Mouse (Mus musculus): ENCODE results near the gene Traf2. TPM values are rescaled to one million over a fixed set of nuclear protein-coding genes. Genes with fewer than 3 reads are reported as not detected.

Traf2 gene
- polyA plus RNA-seq, 1 experiment from 2014 or later: 6.2 TPM

DNA sequence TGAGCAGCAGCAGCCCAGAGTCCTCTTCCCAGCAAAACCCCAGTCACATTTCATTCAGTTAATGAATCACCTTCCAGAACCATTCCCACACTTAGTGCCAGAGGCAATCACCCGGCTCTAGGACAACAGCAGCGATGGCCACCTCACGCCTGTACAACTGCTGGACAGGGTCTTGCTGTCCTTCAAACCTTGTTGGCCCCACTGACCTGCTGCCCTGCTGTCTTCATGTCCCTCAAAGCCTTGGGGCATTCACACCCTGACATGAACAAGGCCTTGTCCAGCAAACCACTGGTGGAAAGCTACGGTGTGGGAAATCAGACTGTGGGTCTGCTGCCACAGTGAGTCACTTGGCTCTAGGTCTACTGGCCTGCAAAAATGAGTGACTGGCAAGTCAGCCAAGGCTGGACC, 6.2 kb downstream of the Traf2 start:
- peaks cover 88% of the 10 kb centered on the region for H3K79me2 ChIP-seq (ENCODE audit: inconsistent target)
- peaks cover 27% of the 10 kb centered on the region for H3K36me3 ChIP-seq (ENCODE audit: inconsistent target)
- H3K4me3 ChIP-seq (ENCODE audit: inconsistent target): no peak overlapping the region
- WGBS (ENCODE audit: missing documents): 98% methylated on average over 4 of the region's 4 CpGs
- H3K27ac ChIP-seq: no peak overlapping the region

- H3K4me3 ChIP-seq (ENCODE audit: inconsistent target): no peak overlapping the region
- WGBS (ENCODE audit: missing documents): 96% methylated on average over 8 of the region's 8 CpGs
- H3K79me2 ChIP-seq (ENCODE audit: inconsistent target): peaks cover 60% of the 10 kb centered on the region
- no peak overlapping the region for H3K27ac ChIP-seq
- H3K36me3 ChIP-seq (ENCODE audit: inconsistent target): peaks cover 32% of the 10 kb centered on the region
These were observed 10.2 kb downstream of the Traf2 start for GRCm38 (mm10) chr2:25536531-25536930.

DNA sequence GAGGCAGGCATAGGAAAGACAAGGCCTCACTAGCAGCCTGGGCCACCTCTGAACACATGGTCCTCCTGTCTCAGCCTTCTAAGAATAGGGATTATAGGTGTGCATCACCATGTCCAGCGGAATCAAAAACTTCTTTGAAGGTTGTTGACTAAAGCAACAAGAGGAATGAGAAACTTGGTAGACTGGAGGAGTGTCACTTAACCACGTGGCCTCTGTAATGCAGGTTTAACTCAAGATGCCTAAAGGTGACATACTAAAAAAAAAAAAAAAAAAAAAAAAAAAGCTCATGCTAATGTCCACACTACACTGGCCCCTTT, 11.9 kb downstream of the Traf2 start:
- no peak overlapping the region for H3K4me3 ChIP-seq (ENCODE audit: inconsistent target)
- H3K27ac ChIP-seq: no peak overlapping the region
- peaks cover 43% of the 10 kb centered on the region for H3K79me2 ChIP-seq (ENCODE audit: inconsistent target)
- WGBS (ENCODE audit: missing documents): 100% methylated on average over 2 of the region's 2 CpGs
- peaks cover 46% of the 10 kb centered on the region for H3K36me3 ChIP-seq (ENCODE audit: inconsistent target)

DNA sequence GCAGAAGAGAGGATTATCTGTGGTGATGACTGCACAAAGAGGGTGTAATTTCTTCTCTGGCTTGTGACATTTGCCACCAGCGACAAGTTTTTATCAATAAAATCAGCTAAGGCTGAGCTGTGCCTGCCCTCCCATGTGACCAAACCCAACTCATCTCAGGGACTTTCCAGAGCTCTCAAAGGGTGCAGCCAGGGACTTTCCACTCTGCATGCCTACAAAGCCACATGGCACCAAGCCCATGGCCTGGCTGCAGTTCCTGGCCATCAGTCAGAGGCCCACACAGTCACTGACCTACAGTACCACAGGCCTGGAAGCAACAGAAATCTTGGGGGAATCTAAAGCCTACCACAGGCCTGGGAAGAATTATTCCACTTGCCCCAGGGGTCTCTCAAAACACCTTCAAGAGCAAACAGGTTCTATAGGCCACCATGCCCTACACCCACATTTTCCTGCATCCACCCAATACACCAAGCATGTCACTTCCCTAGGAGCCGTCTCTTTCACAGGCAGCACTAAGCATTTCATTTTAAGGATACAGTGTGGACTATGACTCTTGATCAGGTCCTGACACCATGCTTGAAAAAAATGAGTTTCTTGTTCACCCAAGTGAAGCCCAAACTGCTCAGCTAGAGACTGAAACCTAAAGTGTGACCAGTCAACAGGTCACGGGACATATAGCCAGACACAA, 12.4 kb downstream of the Traf2 start:
- whole genome bisulfite sequencing (ENCODE audit: missing documents): 76% methylated on average over 3 of the region's 3 CpGs
- Histone ChIP-seq H3K79me2 (ENCODE audit: inconsistent target) (peaks cover 38% of the 10 kb centered on the region; the same call in 1 of the 2 replicates), H3K36me3 (ENCODE audit: inconsistent target) (peaks cover 47% of the 10 kb centered on the region), H3K27ac (no peak overlapping the region), H3K4me3 (ENCODE audit: inconsistent target) (no peak overlapping the region)

- H3K4me3 ChIP-seq (ENCODE audit: inconsistent target): no peak overlapping the region
- 100% methylated on average over 2 of the region's 2 CpGs for WGBS (ENCODE audit: missing documents)
- no peak overlapping the region for H3K27ac ChIP-seq
- peaks cover 32% of the 10 kb centered on the region; the same call in 1 of the 2 replicates for H3K79me2 ChIP-seq (ENCODE audit: inconsistent target)
- peaks cover 51% of the 10 kb centered on the region for H3K36me3 ChIP-seq (ENCODE audit: inconsistent target)
These were observed 13.0 kb downstream of the Traf2 start for GRCm38 (mm10) chr2:25533707-25534106.

DNA sequence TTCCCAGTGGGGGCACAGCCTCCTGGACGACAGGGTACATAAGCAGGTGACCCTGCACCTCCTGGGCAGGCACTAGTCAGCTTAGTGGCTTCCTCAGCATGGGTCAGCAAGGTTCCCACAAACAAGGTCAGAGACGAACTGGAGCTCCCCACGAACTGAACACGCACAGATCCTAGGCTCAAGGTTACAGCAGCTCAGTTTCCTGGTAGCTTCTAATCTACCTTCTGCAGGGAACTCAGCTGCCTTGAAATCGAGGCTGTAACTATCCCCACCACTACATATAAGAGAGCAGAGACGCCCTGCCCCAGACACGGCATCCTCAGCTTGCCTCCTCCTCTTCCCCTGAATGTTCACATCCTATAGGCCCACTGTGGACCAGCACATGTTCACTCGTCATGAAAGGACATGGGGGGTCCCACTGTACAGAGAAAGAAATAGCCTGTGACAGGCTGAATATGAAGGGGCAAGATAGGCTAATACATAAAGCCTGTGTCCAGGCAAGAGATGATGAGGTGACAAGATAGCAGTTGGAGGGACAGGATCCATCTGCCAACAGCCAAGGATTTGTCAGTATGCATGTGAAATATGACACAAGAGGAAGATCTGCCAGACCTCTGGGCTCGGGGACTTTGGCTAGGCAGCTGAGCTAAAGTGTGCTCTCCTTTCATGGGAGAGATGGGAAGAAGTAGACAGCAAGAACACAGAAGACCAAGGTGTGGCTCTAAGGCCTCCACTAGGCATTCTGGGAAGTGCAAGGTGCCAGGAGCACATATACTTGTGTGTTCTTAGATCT, 20.0 kb downstream of the Traf2 start:
- Histone ChIP-seq H3K4me3 (ENCODE audit: inconsistent target) (no peak overlapping the region), H3K36me3 (ENCODE audit: inconsistent target) (peaks cover 90% of the 10 kb centered on the region), H3K79me2 (ENCODE audit: inconsistent target) (no peaks in the 10 kb centered on the region), H3K27ac (no peak overlapping the region)
- 91% methylated on average over 9 of the region's 9 CpGs for WGBS (ENCODE audit: missing documents)

DNA sequence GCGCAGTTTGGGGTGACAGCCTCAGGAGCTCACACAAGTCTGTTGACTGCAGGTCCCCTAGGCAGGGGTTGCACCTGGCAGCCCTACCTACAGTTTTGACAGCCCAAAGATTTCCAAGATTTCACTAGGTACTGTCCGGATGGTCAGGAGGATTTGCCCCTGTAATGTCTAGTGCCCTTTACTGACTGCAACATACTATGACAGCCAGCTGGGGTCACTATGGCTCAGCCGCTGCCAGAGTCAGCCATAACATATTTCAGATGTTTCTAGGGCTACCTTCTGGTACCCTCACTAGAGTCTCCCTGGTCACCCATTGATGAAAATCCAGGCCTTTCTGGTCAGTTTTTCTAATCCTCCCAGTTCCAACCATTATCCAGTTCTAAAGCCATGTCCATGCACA, 36.8 kb downstream of the Traf2 start:
- peaks cover 11% of the 10 kb centered on the region; the same call in 1 of the 2 replicates for H3K36me3 ChIP-seq (ENCODE audit: inconsistent target)
- H3K4me3 ChIP-seq (ENCODE audit: inconsistent target): no peak overlapping the region
- no peaks in the 10 kb centered on the region for H3K79me2 ChIP-seq (ENCODE audit: inconsistent target)
- H3K27ac ChIP-seq: no peak overlapping the region
- WGBS (ENCODE audit: missing documents): 83% methylated on average over 3 of the region's 3 CpGs

GRCm38 (mm10) chr2:25506964-25507363, 39.8 kb downstream of the Traf2 start:
- H3K79me2 ChIP-seq (ENCODE audit: inconsistent target): peaks cover 4% of the 10 kb centered on the region; the same call in 1 of the 2 replicates
- H3K27ac ChIP-seq: no peak overlapping the region
- H3K4me3 ChIP-seq (ENCODE audit: inconsistent target): no peak overlapping the region
- peaks cover 38% of the 10 kb centered on the region for H3K36me3 ChIP-seq (ENCODE audit: inconsistent target)
- WGBS (ENCODE audit: missing documents): 68% methylated on average over 5 of the region's 5 CpGs

DNA sequence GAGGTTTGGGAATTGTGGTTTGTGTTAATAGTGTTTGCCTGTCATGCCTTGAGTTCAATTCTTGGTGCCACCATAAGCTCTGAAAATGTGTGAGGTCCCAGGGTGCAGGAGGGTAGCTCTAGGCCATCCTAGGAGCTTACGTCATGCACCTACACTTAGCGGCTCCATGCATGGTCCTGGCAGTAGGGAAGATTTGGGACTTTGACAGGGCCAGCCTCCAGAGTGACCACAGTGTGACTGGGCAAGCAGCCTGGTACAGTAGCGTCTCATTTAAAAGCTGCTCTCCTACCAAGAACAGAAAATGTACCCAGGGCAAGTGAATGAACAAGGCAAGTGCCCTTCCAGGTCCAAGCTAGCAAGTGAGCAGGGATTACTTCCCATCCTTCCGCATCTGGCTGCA, 40.9 kb downstream of the Traf2 start:
- Histone ChIP-seq H3K4me3 (ENCODE audit: inconsistent target) (no peak overlapping the region), H3K36me3 (ENCODE audit: inconsistent target) (peaks cover 38% of the 10 kb centered on the region), H3K27ac (no peak overlapping the region), H3K79me2 (ENCODE audit: inconsistent target) (peaks cover 15% of the 10 kb centered on the region)
- 96% methylated on average over 4 of the region's 4 CpGs for WGBS (ENCODE audit: missing documents)

DNA sequence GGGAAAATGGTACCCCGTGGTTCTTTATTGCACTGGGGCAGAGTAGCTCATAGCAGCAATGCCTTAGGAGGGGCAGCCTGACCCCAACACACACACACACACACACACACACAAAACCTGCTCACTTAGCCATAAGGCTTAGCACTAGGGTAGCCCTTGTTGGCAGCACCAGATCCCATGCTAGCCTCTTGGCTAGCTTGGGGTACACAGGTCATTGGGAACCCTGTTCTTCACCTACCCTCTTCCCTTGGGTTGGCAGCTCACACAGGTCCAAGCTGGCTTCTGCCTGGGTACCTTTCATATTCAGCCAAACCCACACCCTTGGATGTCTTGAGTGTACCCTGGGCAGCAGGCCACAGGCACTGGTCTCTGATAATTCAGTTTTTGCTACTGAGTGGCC, 41.7 kb downstream of the Traf2 start:
- H3K4me3 ChIP-seq (ENCODE audit: inconsistent target): no peak overlapping the region
- WGBS (ENCODE audit: missing documents): 88% methylated on average over 1 of the region's 1 CpGs

GRCm38 (mm10) chr2:25504538-25504937, 42.2 kb downstream of the Traf2 start:
- no peak overlapping the region for H3K27ac ChIP-seq
- H3K4me3 ChIP-seq (ENCODE audit: inconsistent target): no peak overlapping the region
- peaks cover 17% of the 10 kb centered on the region for H3K79me2 ChIP-seq (ENCODE audit: inconsistent target)
- H3K36me3 ChIP-seq (ENCODE audit: inconsistent target): peaks cover 38% of the 10 kb centered on the region
- 66% methylated on average over 19 of the region's 19 CpGs for WGBS (ENCODE audit: missing documents)

More for the DNA sequence above, 41.7 kb downstream of the Traf2 start:
- H3K36me3 ChIP-seq (ENCODE audit: inconsistent target): peaks cover 38% of the 10 kb centered on the region
- no peak overlapping the region for H3K27ac ChIP-seq
- H3K79me2 ChIP-seq (ENCODE audit: inconsistent target): peaks cover 17% of the 10 kb centered on the region

DNA sequence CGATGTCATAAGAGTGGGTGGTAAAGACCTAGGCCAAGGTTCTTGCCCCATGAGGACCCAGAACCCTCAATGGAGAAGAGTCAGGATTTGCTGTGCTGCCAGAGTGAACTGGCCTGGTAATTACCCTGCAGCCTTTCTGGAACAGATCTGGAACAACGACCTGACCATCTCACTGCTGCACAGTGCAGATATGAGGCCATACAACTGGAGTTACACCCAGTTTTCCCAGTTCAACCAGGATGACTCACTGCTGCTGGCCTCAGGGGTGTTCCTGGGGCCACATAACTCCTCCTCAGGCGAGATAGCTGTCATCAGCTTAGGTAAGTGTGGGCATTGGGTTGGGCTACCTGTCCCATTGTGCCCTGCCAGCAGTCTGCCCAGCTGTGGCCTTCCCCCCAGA, 44.0 kb downstream of the Traf2 start:
- Histone ChIP-seq H3K4me3 (ENCODE audit: inconsistent target) (no peak overlapping the region), H3K27ac (no peak overlapping the region), H3K79me2 (ENCODE audit: inconsistent target) (peaks cover 17% of the 10 kb centered on the region), H3K36me3 (ENCODE audit: inconsistent target) (peaks cover 38% of the 10 kb centered on the region)
- 96% methylated on average over 3 of the region's 3 CpGs for WGBS (ENCODE audit: missing documents)

DNA sequence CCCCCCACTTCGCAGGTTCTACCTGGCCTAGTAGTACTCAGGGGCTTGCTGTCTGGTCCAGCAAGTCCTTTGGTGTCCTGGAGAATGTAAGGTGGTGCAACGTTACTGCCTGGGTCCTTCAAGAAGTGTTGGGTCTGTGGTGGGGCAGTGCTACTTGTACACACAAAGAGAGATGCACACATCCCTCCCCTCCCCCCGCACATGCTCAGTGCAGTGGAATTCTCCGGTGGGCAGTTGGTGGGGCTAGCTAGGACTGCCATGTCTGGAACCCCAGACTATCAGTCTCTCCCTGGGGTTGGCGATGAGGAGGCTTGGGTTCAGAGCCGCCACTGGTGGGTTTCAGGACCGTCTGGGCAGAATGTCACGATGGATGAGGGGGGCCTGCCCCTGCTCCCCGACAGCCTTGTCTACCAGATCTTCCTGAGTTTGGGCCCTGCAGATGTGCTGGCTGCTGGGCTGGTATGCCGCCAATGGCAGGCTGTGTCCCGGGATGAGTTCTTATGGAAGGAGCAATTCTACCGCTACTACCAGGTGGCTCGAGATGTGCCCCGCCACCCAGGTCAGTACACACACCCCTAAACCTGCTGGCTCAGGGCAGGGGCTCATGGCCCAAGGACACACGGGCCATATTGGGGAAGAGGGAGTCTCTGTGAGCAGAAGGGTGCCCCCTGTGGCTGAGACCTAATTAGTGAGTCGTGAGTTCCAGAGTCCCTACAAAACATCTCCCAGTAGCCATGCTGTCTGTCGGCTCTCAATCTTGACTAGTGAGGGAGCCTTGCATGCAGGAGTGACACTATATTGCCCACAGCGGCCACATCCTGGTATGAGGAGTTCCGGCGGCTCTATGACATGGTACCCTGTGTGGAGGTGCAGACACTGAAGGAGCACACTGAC, 44.9 kb downstream of the Traf2 start, which contains the start of gene C8g:
C8g (minus strand) TSS at position 127 of the 894 bp plus-strand sequence.
- Histone ChIP-seq H3K36me3 (ENCODE audit: inconsistent target) (peaks cover 38% of the 10 kb centered on the region), H3K4me3 (ENCODE audit: inconsistent target) (peak within 1 kb of the TSS; percentile 99), H3K27ac (peak within 1 kb of the TSS; percentile 74), H3K79me2 (ENCODE audit: inconsistent target) (peaks cover 17% of the 10 kb centered on the region)
- WGBS (ENCODE audit: missing documents): 78% methylated on average over 20 of the region's 20 CpGs

DNA sequence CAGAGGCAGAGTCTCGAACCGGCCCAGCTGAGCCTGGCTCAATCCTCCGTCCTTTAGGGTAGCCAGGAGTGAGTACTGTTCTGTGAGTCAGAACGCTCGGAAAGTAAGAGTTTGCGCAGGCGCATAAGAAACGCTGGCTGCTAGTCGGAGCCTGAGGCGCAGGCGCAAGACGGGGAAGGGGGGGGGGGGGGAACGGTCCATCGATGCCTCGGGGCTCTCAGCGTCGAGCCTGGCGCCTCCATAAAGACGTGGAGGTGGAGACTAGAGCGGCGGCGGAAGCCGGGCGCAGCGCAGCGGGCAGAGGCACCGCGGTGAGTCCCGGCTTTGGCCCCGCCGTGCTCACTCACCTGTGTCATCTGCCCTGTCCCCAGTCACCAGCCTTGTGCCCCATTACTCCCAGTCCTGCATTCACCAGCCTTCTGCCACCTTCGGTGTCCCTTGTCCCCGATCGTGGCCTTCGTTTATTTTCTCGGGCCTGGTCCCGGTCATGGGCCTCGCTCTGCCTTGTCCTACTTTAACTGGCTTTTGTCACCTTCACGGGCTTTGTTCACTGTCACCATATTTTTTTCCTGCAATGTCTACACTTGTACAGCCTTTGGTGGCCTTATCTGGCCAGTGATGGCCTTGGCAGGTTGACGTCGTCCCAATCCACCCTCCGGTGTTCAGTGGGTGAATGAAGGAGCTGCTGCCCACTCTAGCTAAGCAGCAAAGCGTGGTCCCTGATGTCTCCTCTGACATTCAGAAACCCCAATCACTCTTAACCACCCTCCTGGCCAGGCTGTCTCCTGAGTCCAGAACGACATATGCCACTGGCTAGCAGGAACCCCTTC, 45.9 kb downstream of the Traf2 start, which contains the start of gene Fbxw5:
Fbxw5 (plus strand) TSS at position 175 of the 830 bp plus-strand sequence.
- 2% methylated on average over 37 of the region's 44 CpGs for WGBS (ENCODE audit: missing documents)
- Histone ChIP-seq H3K36me3 (ENCODE audit: inconsistent target) (peaks cover 34% of the 10 kb centered on the region), H3K79me2 (ENCODE audit: inconsistent target) (peaks cover 17% of the 10 kb centered on the region), H3K4me3 (ENCODE audit: inconsistent target) (peak within 1 kb of the TSS; percentile 99), H3K27ac (peak within 1 kb of the TSS; percentile 74)
